Mouse (Mus musculus) thymus, postnatal 4 days (tissue): Measurements from ENCODE around the gene Nudcd2.

Experiments
- DNase-seq: peaks from one replicate; pipeline ENCODE4 v3.0.0; 2021

The Nudcd2 gene

DNA sequence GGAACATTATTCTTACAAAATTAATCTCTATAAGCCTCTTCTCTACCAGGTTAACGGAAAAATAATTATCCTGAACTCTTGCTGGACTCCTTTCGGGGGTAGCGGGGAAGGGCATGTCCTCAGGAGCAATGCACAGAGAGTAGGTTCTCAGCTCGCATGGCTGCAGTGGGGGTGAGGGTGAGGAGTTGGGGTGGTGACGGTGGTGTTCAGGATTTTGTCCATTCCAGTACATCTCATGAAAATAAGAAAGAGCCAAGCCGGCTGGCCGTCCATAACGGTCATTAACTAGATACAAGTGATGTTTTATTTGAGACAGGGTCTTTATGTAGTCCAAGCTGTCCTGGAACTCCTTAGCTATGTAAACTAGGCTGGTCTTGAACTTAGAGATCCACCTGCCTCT, 22.5 kb downstream of the Nudcd2 start:
- DNase-seq = no peak

GRCm38 (mm10) chr11:40759896-40760295, 26.4 kb downstream of the Nudcd2 start:
- DNase-seq = no peak

DNA sequence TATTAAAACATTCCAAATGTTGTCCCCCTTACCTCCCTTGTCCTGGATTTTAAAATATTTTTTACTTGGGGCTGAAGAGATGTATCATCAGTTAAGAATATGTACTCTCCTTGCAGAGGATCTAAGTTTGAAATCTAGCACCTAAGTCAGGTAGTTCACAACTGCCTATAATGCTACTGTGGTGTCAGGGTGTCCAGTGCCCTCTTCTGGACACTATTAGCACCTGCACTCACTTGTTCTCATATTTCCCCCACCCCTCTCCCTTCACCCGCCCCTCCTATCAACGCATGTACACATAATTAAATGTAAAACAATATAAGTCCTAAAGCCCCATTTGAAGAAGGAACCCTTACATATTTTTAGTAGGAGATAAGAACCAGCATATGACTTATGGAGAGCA, 29.9 kb downstream of the Nudcd2 start:
- peak; percentile 23 for DNase-seq

DNA sequence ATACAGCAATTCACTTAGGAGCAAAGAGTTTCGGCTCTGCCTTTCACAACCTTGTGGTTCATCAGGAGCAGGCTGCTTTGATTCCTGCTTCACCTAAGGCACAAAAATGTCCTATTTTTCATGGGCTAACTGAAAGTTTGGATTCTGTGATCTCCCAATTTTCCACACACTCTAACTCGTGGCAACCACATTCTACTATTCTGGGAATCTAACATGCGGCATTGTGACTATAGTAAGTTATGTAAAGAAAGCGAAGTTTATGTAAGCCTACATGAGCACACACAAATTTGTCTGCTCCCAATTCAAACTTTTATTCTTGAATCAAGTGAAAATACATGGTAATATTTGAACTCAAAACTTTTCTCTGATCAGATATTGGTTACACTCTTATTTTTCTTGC, 31.2 kb downstream of the Nudcd2 start:
- no peak for DNase-seq

DNA sequence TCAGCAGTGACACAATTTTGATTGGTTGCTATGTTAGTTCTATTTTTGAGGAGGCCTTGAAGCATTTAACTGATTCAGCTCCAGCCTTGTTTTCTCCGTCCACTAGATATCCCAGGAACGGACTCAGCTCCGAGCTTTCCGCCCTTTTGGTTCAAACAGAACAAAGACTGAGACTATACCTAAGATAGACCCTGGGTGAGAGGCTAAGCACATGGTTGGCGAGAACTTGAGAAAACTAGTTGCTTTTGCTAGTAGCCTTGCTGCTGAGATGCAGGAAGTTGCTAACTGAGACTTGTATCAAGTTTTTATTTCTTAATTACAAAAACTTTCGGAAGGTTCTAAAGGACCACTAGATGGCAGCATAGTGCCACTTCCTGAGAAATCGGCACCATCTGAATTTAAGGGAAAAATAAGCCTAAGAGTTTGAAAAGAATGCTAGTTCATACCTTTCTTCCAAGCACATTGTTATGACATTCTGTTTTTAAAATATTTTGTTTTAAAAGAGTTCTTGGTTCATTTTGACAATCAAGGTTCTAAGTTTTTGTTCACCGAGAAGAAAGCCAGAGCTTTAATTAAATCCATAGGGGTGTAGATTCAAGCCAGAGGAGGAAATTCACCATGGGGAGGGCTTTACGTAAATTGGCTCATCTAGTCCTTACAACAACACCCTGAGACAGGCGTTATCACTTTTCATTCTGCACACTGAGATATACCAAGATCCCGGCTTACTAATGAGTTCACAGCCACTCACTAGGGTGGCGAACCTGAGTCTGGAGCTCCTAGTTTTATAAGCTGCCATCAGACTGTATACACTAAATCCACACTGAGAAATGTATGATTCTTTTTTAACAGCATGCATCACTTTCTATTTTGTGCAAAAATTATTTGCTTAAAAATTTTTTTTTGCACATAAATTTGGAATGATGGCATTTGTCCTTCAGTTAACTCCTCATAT, 42.1 kb downstream of the Nudcd2 start:
- no peak for DNase-seq

DNA sequence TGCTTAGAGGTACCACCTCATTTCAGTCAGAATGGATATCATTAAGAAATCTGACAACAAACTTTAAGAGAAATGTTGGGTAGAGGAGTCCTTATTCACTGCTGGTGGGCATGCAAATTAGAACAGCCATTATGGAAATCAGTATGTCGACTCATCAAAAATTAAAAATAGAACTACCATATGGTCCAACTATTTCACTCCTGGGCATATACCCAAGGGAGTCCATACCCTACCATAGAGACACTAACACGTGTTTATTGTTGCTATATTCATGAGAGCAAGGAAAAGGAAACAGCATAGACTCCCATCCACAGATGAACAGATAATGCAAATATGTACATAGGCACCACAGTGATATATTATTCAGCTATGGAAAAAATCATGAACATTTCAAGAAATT, 48.4 kb downstream of the Nudcd2 start:
- DNase-seq = no peak

GRCm38 (mm10) chr11:40783346-40783745, 49.9 kb downstream of the Nudcd2 start:
- DNase-seq = no peak

GRCm38 (mm10) chr11:40784326-40784725, 50.9 kb downstream of the Nudcd2 start:
- DNase-seq = no peak

- DNase-seq = no peak
Measured at GRCm38 (mm10) chr11:40786900-40787299, 53.4 kb downstream of the Nudcd2 start.
